Mouse (Mus musculus): ENCODE results near the gene Galns. TPM values are rescaled to one million over a fixed set of nuclear protein-coding genes. Genes with fewer than 3 reads are reported as not detected.

Galns gene
- polyA plus RNA-seq, 1 experiment from 2014 or later, result 12.7 TPM

DNA sequence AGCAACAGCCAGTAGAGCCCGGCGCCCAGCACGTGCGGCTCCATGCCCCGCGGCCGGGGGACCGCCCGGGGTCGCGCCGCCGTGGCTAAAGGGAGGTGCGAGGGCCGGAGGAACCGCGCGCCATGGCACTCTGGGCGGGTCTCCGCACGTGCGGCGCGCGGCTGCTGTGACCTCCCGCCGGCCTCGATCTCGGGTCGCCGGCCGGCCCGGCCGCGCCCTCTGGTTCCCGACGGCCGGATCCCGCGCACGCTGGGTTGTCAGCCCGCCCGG is 60.3 kb downstream of the Galns start:
- peak overlapping the region; percentile 86 for H3K27ac ChIP-seq (ENCODE audit: poor library complexity, severe bottlenecking)
- H3K4me2 ChIP-seq, result peak overlapping the region; percentile 75
- peak overlapping the region; percentile 91 for H3K9ac ChIP-seq
- no peaks in the 10 kb centered on the region for H3K36me3 ChIP-seq
- WGBS, result under 1% methylated on average over 34 of the region's 43 CpGs
- ATAC-seq (ENCODE audit: insufficient number of reproducible peaks, low FRiP score), result no peak; the same call in 1 of the 2 replicates
- H3K27me3 ChIP-seq (replicated peaks), result no peaks in the 10 kb centered on the region
- peaks cover 41% of the 10 kb centered on the region for H3K4me1 ChIP-seq (replicated peaks)
- H3K9me3 ChIP-seq (replicated peaks), result no peaks in the 10 kb centered on the region
- peak overlapping the region; percentile 70 for H3K4me3 ChIP-seq

DNA sequence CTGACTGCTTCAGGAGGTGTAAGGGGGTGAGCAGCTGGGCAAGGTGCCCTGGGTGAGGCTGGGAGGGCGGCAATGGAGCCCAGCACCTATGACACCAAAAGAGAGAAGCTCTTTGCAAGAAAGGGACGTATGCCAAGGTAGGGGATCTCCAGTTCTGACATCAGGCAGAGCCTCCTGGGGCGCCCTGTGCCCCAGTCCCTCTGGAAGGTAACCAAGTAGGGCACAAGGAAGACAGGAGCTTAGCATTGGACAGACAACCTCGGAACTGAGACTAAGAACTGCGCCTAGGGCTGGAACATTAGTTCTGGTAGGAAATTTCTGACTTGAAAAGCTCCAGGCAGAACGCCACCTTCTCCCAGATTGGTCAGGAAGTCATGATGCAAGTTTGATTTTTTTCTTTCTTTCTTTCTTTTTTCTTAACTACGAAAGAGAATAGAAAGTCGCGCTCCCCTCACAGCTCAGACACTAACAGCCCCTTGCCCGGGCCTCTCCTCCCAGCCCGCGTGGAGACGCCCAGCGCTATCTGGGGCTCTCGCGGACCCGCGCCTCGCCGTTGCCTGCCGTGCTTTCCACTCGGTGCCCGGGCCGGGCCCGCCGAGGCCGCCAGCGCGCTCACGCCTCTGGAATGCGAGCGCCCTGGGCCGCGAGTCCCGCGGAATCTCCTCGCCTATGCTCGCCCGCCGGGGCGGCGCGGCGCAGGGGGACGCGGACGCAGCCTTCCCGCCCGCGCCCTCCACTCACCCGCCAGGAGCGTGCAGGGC is 60.8 kb downstream of the Galns start:
- peak overlapping the region; percentile 91 for H3K9ac ChIP-seq
- no peaks in the 10 kb centered on the region for H3K27me3 ChIP-seq (replicated peaks)
- H3K4me2 ChIP-seq, result peak overlapping the region; percentile 75
- no peaks in the 10 kb centered on the region for H3K9me3 ChIP-seq (replicated peaks)
- H3K4me3 ChIP-seq, result peak overlapping the region; percentile 70
- peaks cover 45% of the 10 kb centered on the region for H3K4me1 ChIP-seq (replicated peaks)
- ATAC-seq (ENCODE audit: insufficient number of reproducible peaks, low FRiP score), result peak; percentile 12
- H3K27ac ChIP-seq (ENCODE audit: poor library complexity, severe bottlenecking), result peak overlapping the region; percentile 86
- 2% methylated on average over 51 of the region's 52 CpGs for WGBS
- H3K36me3 ChIP-seq, result no peaks in the 10 kb centered on the region

DNA sequence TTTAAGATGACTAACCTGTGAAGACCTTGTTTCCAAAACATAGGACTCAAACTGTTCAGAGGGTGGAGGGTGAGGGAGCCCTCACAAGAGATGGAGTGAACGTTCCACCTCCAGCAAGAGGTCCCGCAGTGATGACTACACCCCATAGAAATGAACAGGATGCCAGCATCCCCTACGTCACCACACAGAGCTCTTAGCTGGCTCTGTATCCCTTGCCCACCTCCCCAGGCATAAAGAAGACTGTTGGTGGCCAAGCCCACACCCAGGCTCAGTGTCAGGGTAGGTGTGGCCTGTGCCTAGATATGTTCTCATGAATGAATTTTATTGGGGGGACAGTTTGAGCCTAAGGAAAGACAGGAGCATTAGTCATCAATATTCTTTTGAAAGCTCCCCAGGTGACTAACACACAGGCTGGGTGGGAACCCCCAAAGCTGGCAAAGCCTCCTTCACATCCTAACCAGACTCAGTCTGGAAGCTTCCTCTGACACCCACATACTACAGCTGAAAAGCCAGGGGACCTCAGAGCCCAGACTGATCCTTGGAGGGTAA is 62.3 kb downstream of the Galns start:
- H3K4me1 ChIP-seq (replicated peaks), result peaks cover 54% of the 10 kb centered on the region
- ATAC-seq (ENCODE audit: insufficient number of reproducible peaks, low FRiP score), result no peak
- H3K27me3 ChIP-seq (replicated peaks), result no peaks in the 10 kb centered on the region

DNA sequence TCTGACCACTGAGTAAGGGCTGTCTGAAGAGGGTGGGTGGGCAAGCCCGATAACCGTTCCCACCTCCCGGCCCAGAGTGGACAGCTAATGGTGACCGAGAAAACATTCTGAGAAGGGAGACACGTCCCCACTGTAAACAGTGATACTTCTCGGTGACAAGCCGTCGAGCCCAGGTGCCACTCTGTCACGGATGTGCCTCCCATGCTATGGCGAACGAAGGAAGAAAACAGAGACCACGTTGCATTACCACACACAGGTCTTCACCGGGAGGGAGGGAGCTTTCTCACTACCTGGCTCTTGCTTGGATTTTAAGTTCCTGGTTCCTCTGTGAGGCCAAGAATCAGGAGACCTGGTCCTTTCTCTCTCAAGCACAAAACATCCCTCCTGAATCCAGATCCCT is 62.9 kb downstream of the Galns start:
- no peaks in the 10 kb centered on the region for H3K9me3 ChIP-seq (replicated peaks)
- H3K4me2 ChIP-seq, result peak overlapping the region; percentile 75
- peak overlapping the region; percentile 70 for H3K4me3 ChIP-seq
- ATAC-seq (ENCODE audit: insufficient number of reproducible peaks, low FRiP score), result no peak
- no peaks in the 10 kb centered on the region for H3K27me3 ChIP-seq (replicated peaks)
- H3K4me1 ChIP-seq (replicated peaks), result peaks cover 54% of the 10 kb centered on the region
- peak overlapping the region; percentile 12; the same call in 1 of the 2 replicates for H3K9ac ChIP-seq
- 63% methylated on average over 13 of the region's 13 CpGs for WGBS
- 0 out of 2 replicates have a peak, but pooled peaks cover 6% of the 10 kb centered on the region for H3K36me3 ChIP-seq
- H3K27ac ChIP-seq (ENCODE audit: poor library complexity, severe bottlenecking), result peak overlapping the region; percentile 82

More for the DNA sequence above, 62.3 kb downstream of the Galns start:
- H3K9ac ChIP-seq, result 0 out of 2 replicates have a peak overlapping the region, but pooled peaks have one; percentile 47
- peak overlapping the region; percentile 70 for H3K4me3 ChIP-seq
- peak overlapping the region; percentile 82; the same call in 1 of the 2 replicates for H3K27ac ChIP-seq (ENCODE audit: poor library complexity, severe bottlenecking)
- peak overlapping the region; percentile 75 for H3K4me2 ChIP-seq
- 64% methylated on average over 3 of the region's 3 CpGs for WGBS
- H3K9me3 ChIP-seq (replicated peaks), result no peaks in the 10 kb centered on the region
- no peaks in the 10 kb centered on the region for H3K36me3 ChIP-seq

DNA sequence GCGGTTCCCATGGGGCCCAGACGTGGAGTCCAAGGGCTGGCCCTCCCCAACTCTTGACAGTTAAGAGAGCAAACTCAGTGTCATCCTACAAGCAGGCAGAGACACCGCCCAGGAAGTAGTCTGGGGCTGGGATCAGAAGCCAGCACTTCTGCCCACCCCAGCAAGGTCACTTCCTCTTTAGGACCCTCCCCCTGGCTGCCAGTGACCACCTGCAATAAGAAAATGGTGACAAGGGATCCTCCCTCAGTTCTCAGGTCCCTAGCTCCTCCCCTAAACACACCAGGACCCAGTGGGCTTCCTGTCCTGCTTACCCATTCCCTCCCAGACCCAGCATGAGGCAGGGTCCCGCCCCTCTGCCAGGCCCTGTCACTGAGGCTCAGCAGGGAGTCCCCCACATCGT is 63.4 kb downstream of the Galns start:
- H3K27ac ChIP-seq (ENCODE audit: poor library complexity, severe bottlenecking), result peak overlapping the region; percentile 82
- WGBS, result 32% methylated on average over 5 of the region's 5 CpGs
- H3K9me3 ChIP-seq (replicated peaks), result no peaks in the 10 kb centered on the region
- peak overlapping the region; percentile 75 for H3K4me2 ChIP-seq
- peaks cover 54% of the 10 kb centered on the region for H3K4me1 ChIP-seq (replicated peaks)
- H3K36me3 ChIP-seq, result 0 out of 2 replicates have a peak, but pooled peaks cover 10% of the 10 kb centered on the region
- peak overlapping the region; percentile 70 for H3K4me3 ChIP-seq
- peak; percentile 70 for ATAC-seq (ENCODE audit: insufficient number of reproducible peaks, low FRiP score)
- peak overlapping the region; percentile 12; the same call in 1 of the 2 replicates for H3K9ac ChIP-seq
- H3K27me3 ChIP-seq (replicated peaks), result no peaks in the 10 kb centered on the region

DNA sequence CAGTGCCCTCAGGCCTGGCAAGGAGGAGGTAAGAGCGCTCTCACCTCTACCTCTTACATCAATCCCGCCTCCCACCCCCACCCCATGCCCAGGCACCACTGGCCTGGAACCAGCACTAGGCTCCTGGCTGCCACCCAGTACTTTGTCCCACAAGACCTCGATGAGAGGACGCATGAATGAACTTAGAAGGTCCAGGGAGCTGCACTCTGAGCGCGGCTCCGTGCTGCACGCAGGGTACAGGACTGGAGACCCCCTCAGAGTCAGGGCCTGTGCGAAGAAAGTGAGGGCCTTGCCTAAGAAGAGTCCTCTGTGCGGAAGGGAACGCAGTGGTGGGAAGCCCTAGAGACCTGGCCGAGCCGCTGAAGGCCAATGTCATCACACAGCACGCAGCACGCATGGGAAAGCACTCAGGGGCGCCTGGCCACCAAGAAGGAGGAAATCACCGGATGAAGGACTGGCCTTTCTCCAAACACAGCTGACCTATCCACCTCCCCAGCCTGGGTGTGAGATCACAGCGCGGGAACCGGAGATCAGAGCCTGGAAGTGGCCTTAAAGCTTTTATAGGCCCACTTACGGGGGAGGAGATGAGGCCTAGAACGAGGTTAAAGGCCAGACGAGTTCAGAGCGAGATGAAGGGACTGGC is 64.3 kb downstream of the Galns start:
- 0 out of 2 replicates have a peak, but pooled peaks cover 12% of the 10 kb centered on the region for H3K36me3 ChIP-seq
- no peaks in the 10 kb centered on the region for H3K9me3 ChIP-seq (replicated peaks)
- H3K27me3 ChIP-seq (replicated peaks), result no peaks in the 10 kb centered on the region
- peak overlapping the region; percentile 46 for H3K9ac ChIP-seq
- no peak for ATAC-seq (ENCODE audit: insufficient number of reproducible peaks, low FRiP score)
- WGBS, result 41% methylated on average over 24 of the region's 24 CpGs
- peaks cover 61% of the 10 kb centered on the region for H3K4me1 ChIP-seq (replicated peaks)
- peak overlapping the region; percentile 75 for H3K4me2 ChIP-seq
- H3K4me3 ChIP-seq, result peak overlapping the region; percentile 70
- peak overlapping the region; percentile 82 for H3K27ac ChIP-seq (ENCODE audit: poor library complexity, severe bottlenecking)

DNA sequence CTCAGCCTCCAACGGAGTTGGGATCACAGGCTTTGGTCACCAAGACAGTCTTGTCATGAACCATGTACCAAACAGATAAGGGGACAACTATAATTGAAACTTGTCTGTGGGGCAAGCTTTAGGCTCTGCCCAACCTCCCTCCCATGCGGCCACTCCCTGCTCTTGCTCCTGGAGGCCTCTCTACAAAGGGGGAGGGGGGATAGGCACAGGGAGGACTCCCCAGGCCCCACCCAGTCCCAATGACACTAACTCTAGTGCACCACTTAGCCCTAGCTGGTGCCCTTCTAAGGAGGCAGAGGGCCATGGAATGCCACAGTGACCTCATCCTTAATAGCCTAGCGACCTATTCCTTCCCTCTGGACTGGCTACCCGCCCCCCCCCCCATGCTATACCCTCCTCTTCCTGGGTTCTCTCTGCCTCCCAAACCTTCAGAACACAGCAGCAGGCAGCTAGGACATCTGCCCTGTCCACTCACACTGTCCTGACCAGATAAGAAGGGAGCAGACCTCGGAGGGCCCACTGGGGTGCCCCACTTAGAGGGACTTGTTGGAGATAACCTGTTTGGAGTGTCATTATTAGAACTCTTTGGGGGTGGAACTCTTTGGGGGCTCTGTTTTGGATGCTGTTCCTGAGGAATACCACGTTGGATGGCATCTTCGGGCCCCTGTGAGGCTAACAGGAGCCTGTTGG is 65.1 kb downstream of the Galns start:
- H3K4me1 ChIP-seq (replicated peaks), result peaks cover 68% of the 10 kb centered on the region
- H3K4me3 ChIP-seq, result peak overlapping the region; percentile 70; the same call in 1 of the 2 replicates
- H3K4me2 ChIP-seq, result peak overlapping the region; percentile 75

DNA sequence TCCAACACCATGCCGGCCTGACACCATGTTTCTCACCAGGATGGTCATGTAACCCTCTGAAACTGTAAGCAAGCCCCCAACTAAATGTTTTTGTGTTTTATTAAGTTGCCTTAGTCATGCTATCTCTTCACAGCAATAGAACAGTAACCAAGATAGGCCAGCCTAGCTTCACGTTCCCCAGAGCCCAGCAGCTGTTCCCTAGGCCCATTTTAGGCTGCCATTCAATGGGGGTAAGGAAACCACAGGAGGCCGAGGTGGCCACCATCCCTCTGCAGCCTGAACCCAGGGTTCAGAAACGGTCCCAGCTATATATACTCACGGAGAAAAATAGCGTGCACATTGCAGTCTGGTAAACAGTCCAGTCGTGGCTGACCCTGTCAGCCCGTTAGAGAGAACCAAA is 67.1 kb downstream of the Galns start:
- Histone ChIP-seq H3K4me1 (replicated peaks) (peaks cover 65% of the 10 kb centered on the region), H3K27me3 (replicated peaks) (no peaks in the 10 kb centered on the region), H3K4me3 (no peak overlapping the region), H3K9ac (no peak overlapping the region), H3K9me3 (replicated peaks) (no peaks in the 10 kb centered on the region), H3K4me2 (no peak overlapping the region), H3K27ac (ENCODE audit: poor library complexity, severe bottlenecking) (no peak overlapping the region), H3K36me3 (0 out of 2 replicates have a peak, but pooled peaks cover 12% of the 10 kb centered on the region)
- WGBS, result 87% methylated on average over 8 of the region's 8 CpGs
- ATAC-seq (ENCODE audit: insufficient number of reproducible peaks, low FRiP score), result no peak

More for the DNA sequence above, 65.1 kb downstream of the Galns start:
- H3K27ac ChIP-seq (ENCODE audit: poor library complexity, severe bottlenecking), result peak overlapping the region; percentile 82
- ATAC-seq (ENCODE audit: insufficient number of reproducible peaks, low FRiP score), result peak; percentile 78
- 45% methylated on average over 6 of the region's 7 CpGs for WGBS
- 0 out of 2 replicates have a peak, but pooled peaks cover 12% of the 10 kb centered on the region for H3K36me3 ChIP-seq
- H3K27me3 ChIP-seq (replicated peaks), result no peaks in the 10 kb centered on the region
- peak overlapping the region; percentile 46 for H3K9ac ChIP-seq
- no peaks in the 10 kb centered on the region for H3K9me3 ChIP-seq (replicated peaks)

DNA sequence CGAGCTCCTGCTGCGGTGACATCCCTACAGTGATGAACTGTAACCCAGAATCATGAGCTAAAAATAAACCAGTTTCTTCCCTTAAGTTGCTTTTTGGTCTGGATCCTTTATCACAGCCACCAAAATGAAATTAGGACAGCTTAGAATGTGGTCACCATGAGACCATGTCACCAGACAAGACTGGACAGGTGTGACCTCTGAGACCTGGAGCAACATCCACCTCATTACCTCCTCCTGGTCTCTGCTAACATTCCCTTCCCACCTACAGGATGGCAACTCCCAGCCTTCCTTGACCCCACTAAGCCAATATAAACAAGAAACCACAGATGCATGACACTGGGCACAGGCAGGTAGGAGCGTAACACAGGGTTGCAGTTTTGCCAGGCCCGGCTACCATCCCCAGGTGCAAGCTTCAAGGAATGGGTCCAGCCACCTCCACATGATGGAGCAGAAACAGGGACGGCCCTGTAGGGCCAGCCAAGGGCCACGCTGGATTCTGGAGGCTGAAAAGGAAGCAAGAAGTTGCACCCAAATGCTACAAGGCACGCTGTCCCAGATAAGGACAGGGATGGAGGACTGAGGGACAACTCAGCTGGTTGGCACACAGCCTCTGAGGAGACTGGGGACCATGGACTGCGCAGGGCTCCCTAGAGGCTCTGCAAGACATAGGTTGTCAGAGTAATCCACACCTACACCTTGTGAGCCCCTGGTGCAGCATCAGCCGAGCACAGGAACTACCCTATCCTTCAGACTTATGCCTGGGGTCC is 72.8 kb downstream of the Galns start:
- Histone ChIP-seq H3K36me3 (peaks cover 18% of the 10 kb centered on the region), H3K4me2 (no peak overlapping the region), H3K27ac (ENCODE audit: poor library complexity, severe bottlenecking) (0 out of 2 replicates have a peak overlapping the region, but pooled peaks have one; percentile 2), H3K27me3 (replicated peaks) (no peaks in the 10 kb centered on the region), H3K4me3 (no peak overlapping the region), H3K9ac (no peak overlapping the region), H3K9me3 (replicated peaks) (no peaks in the 10 kb centered on the region), H3K4me1 (replicated peaks) (peaks cover 61% of the 10 kb centered on the region)
- no peak for ATAC-seq (ENCODE audit: insufficient number of reproducible peaks, low FRiP score)
- 83% methylated on average over 9 of the region's 9 CpGs for WGBS

DNA sequence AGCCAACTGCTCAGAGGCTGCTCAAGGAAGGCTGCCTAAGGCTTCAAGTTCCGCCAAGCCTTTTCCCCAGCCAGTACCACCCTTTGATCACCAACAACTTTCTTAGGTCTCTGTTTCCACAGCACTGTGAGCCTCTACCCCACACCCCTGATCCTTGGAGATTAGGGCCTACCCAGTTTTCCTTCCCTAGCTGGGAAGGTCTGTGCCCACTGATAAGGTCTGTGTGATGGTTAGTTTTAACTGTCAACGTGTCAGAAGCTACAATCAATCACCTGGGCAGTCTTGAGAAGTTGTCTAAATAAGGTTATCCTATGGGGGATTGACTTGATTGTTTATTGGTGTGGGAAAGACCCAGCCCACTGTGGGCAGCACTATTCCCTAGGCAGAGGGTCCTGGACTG is 73.5 kb downstream of the Galns start:
- H3K27ac ChIP-seq (ENCODE audit: poor library complexity, severe bottlenecking), result peak overlapping the region; percentile 72
- WGBS, result 40% methylated on average over 2 of the region's 2 CpGs
- peaks cover 68% of the 10 kb centered on the region for H3K4me1 ChIP-seq (replicated peaks)
- H3K9ac ChIP-seq, result no peak overlapping the region
- peak; percentile 52; the same call in 1 of the 2 replicates for ATAC-seq (ENCODE audit: insufficient number of reproducible peaks, low FRiP score)
- peaks cover 15% of the 10 kb centered on the region for H3K36me3 ChIP-seq
- H3K9me3 ChIP-seq (replicated peaks), result no peaks in the 10 kb centered on the region
- H3K4me2 ChIP-seq, result peak overlapping the region; percentile 32
- no peaks in the 10 kb centered on the region for H3K27me3 ChIP-seq (replicated peaks)
- no peak overlapping the region for H3K4me3 ChIP-seq
